Mouse (Mus musculus): ENCODE data around the gene Map4k2. TPM values are rescaled to one million over a fixed set of nuclear protein-coding genes. Genes with fewer than 3 reads are reported as not detected.

Gene Map4k2
- total RNA-seq, 1 experiment from 2014 or later: 39.6 TPM

DNA sequence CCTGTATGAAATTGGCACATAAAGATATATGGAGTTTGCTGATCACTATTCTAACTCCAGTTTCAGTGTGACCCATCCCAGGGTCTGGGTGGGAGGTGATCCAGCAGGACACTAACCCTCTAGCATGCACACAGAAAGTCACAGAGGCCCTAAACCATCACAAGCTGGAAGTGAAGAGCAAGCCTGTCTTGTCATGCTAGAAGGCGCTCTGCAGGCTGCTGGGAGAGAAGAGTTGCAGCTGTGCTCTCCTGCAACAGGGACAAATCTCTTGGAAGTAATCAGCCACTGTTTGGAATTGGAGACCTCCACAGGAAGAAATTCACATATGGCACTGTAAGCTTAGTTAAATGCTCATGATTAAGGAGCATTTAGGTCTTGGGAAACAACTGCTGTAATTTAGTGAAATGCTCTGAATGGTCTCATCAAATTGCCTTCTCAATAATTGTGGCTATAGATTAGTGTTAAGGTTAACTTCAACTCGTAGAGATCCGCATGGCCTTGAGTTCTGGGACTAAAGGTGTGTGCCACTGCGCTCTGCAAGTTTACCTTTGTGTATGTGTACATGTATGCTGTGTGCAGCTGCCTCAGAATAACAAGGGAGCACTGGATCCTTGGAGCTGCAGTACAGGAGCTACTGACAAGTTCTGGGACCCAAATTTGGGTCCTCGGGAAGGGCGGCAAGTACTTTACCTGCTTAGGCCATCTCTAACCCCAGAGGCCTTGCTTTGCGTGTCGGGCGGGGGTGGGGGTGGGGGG is 39.7 kb downstream of the Map4k2 start:
- no peak for DNase-seq

DNA sequence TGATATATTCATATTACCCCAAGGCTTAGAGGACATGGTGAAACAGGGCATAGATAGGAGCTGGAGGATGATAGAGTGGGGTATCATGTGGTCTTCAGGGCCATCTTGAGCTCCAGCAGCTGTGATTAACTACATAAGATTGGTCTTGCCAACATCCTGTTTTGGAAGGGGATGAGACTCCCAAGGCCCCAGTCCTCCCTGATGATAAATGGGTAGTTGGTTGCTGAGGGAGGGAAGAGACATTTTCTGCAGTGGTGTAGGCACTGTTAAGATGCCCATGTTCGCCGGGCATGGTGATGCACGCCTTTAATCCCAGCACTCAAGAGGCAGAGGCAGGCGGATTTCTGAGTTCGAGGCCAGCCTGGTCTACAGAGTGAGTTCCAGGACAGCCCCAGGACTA is 40.3 kb downstream of the Map4k2 start:
- peak; percentile 62 for DNase-seq

DNA sequence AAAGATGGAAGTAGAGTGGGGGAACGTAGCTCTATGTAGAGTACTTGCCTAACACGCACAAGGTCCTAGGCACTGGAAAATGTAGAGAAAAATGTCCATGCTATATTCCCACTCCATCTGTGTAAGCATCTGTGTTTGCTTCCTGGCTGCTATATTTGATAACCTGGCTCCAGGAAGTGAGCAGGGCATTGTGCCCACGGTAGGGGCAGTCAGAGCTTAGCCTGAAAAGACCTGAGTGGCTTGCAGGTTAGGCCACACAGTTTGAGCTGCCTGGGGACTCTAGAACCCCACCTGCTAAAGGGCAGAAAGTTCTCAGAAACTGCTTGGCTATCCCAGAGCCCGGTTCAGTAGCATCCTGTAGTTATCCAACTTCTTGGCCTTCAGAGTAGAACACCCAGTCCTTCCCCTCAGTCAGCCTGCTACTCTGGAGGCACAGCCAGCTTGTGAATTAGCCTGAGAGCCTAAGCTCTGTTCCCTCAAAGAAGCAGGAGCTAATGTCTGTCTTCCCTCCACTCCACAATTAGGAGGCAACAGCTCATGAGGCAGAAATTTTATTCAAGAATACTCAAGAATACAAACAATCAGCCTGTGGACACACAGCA is 41.5 kb downstream of the Map4k2 start:
- DNase-seq: no peak

DNA sequence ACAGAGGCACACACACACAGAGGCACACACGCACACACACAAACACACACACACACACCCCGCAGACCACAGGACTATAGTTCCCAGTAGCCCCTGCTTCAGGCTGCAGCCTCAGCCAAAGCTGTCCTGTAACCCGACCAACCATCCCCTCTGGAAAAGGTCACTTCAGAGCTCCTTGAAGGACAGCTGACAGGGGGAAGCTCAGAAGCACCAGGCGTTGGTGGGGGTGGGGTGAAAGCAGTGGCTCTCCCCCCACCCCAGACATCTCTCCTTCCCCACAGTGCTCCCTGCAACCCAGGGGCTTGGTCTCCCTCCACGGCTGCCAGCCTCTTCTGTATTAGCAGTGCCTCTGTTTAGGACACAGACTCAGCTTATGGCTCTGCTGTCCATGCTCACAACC is 42.5 kb downstream of the Map4k2 start:
- DNase-seq: peak; percentile 38

DNA sequence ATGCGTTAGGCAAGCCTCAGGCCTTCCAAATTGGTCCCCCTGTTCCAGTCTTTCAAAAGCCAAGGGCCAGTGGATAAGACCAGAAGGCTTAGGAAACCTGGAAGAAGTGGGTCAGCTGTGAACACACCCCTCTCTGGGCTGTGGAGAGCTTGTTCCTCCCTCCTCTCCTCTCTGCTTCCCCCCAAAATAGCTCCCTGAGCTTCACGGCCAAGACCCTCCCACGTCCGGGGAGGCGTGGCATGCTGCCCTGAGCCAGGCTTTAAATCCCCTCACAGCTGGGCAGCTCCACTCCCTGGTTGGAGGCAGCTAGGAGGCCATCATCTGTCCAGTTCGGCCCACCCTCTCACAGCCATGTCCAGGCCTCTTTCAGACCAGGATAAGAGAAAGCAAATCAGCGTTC is 43.2 kb downstream of the Map4k2 start, which contains the start of gene Pygm:
Gene Pygm, plus strand, starts transcription at position 272 of the 400 bp plus-strand sequence.
- DNase-seq: peak; percentile 77

DNA sequence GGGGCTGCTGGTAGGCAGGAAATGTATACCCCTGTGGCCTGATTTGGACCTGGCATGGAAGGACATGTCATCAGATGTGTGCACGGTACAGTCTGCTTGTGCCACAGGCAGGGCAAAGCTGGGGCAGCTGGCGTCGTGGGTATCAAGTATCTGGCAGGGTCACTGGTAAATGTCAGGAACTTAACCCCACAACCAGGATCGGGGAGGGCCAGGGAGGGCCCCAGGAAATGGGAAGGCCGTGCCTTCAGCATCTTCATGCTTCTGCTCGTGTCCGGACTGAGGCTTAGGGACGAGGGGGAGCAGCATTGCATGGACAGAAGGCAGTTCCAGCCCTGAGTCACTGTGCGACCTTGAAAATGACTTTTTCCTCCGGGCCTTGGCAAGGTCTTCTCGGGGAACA is 44.0 kb downstream of the Map4k2 start:
- peak; percentile 71 for DNase-seq

DNA sequence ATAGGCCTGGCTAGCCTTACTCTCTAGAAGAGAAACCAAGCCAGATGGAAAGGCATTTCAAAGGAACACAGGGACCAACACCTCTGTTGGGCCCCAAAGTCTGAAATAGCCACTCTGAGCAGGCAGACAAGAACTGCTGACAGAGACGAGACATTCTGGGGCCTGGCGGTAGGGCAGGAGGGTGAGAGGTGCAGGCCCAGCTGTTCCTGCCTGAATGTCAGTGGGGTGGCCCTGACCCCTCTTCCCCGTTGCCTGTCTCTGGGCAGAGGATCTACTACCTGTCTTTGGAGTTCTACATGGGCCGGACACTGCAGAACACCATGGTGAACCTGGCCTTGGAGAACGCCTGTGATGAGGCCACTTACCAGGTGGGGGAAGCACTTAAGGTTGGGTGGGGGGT is 44.5 kb downstream of the Map4k2 start:
- DNase-seq: peak; percentile 35

DNA sequence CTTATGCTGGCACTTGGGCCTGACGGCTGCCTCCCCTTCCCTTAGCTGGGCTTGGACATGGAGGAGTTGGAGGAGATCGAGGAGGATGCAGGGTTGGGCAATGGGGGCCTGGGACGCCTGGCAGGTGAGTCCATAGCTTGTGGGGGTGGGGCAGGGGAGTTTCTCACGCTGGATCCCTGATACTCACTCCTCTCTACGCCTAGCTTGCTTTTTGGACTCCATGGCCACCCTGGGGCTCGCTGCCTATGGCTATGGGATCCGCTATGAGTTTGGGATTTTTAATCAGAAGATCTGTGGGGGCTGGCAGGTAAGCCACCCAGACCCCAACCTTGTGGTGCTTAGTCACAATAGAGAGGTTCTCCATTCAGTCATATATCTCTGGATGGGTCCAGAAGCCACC is 44.9 kb downstream of the Map4k2 start:
- DNase-seq: peak; percentile 6

DNA sequence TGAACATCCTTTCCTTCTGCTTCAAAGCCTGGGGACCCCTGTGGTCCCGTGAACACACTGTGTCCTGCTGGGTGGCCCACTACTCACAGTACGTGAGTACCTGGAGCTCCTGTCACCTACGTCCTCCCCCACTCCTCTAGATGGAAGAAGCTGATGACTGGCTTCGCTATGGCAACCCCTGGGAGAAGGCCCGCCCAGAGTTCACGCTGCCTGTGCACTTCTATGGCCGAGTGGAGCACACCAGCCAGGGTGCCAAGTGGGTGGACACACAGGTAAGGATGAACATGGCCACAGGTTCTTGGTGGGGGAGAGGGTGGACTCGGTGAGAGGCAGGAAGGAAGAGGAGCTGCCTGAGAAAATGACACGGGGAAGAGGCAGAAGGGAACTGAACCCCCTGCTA is 45.3 kb downstream of the Map4k2 start:
- DNase-seq: peak; percentile 5

DNA sequence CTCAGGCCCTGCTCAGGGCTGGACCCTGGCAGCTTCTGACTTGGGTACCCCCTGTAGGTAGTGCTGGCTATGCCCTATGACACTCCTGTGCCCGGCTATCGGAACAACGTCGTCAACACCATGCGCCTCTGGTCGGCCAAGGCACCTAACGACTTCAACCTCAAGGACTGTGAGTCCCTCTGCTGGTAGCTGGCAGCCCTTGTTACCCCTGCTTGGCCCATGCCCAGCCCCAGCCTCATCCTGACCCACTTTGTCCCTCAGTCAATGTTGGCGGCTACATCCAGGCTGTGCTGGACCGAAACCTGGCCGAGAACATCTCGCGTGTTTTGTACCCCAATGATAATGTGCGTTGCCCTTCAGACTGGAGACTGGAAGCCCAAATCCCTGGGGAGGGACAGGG is 47.1 kb downstream of the Map4k2 start:
- DNase-seq: peak; percentile 77

DNA sequence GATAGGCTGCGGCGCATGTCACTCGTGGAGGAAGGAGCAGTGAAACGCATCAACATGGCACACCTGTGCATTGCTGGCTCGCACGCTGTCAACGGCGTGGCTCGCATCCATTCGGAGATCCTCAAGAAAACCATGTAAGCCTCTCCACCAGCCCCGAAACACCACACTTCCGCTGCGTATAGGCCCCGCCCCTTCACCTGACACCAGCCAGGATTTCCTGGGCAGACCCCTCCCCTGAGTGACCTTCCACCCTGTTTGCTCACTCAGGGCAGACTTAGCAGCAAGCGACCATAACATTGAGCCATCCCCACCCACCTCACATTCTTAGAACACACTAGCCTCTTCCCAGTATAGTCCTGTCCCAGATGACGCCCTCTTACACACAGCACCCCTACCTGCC is 48.9 kb downstream of the Map4k2 start:
- DNase-seq: no peak

DNA sequence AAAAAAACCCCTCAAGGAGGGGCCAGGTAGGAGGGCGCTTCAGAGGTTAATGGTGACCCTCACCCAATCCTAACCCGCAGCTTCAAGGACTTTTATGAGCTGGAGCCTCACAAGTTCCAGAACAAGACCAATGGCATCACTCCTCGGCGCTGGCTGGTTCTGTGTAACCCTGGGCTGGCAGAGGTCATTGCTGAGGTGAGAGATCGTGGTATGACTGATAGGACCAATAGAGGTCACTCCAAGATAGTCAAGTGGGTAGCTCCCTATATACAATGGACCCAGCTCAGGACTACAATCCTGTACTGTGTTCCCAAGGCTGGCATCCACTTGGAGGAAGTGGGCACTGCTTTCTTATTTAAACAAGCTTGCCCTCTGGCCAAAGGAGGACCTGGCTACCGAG is 49.3 kb downstream of the Map4k2 start:
- no peak for DNase-seq

DNA sequence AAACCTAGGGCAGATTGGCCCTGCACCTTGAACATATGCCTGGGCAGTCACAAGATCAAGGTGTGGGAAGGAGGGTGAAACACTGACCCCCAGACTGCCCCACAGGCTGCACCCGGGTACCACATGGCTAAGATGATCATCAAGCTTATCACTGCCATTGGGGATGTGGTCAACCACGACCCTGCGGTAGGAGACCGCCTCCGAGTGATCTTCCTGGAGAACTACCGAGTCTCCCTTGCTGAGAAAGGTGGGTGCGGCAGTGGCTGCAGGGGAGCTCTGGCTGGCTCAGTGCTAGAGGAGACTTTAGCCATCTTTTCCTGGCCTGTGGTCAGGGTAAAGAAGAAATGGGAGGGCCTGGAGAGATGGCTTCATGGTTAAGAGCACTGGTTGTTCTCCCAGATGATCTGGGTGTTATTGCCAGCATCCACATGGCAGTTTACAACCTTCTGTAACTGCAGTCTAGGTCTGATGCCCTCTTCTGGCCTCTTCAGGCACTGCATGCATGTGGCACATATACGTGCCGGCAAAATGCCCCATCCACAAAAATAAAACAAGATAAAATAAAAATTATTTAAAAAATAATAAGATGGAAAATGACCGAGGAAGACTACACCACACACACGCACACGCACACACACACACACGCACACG is 51.9 kb downstream of the Map4k2 start:
- no peak for DNase-seq

DNA sequence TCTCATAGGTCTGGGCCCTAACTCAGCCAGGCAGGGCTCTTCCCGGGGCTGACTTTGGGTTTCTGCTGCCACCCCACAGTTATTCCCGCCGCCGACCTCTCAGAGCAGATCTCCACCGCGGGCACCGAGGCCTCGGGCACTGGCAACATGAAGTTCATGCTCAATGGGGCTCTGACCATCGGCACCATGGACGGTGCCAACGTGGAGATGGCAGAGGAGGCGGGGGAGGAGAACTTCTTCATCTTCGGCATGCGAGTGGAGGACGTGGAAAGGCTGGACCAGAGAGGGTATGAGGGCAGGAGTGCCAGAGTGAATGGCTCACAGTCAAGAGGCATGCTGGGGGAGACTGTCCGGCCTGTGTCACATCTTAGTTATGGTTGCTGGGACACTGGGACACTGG is 52.7 kb downstream of the Map4k2 start:
- DNase-seq: no peak

DNA sequence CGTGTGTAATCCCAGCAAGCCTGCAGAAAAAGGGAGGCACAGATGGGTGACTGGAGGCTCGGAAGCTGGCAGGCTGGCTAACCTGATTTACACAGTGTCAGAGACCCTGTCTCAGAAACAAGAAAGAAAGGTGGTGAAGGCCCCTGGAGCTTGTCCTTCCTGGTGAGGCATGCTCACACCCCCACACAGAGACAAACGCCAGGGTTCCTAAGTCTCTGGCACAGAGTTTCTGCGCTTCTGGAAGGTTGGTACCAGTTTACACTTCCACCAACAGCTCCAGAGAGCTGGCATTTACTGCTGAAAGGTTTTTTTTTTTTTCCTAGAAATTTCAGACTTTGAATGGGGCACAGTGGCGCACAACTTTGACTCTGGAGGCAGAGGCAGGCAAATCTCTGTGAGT is 55.3 kb downstream of the Map4k2 start:
- DNase-seq: no peak

DNA sequence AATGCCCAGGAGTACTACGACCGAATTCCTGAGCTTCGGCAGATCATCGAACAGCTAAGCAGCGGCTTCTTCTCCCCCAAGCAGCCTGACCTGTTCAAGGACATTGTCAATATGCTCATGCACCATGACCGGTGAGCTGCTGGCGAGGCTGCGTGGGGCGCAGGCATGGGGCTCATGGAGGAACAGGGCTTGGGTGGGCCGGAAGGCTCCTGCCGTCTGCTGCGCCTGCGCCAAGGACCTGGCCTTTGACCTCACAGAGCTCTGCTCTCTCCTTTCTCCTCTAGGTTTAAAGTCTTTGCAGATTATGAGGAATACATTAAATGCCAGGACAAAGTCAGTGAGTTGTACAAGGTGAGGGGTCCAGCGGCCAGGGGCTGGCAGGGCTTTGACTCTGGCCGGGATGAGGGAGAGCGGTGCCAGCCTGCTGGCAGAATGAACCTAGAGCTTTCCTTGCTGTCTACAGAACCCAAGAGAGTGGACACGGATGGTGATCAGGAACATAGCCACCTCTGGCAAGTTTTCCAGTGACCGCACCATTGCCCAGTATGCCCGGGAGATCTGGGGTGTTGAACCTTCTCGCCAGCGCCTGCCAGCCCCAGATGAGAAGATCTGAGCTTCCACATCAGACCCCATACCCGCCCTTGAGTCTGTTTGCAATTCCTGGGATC is 56.8 kb downstream of the Map4k2 start:
- no peak for DNase-seq

DNA sequence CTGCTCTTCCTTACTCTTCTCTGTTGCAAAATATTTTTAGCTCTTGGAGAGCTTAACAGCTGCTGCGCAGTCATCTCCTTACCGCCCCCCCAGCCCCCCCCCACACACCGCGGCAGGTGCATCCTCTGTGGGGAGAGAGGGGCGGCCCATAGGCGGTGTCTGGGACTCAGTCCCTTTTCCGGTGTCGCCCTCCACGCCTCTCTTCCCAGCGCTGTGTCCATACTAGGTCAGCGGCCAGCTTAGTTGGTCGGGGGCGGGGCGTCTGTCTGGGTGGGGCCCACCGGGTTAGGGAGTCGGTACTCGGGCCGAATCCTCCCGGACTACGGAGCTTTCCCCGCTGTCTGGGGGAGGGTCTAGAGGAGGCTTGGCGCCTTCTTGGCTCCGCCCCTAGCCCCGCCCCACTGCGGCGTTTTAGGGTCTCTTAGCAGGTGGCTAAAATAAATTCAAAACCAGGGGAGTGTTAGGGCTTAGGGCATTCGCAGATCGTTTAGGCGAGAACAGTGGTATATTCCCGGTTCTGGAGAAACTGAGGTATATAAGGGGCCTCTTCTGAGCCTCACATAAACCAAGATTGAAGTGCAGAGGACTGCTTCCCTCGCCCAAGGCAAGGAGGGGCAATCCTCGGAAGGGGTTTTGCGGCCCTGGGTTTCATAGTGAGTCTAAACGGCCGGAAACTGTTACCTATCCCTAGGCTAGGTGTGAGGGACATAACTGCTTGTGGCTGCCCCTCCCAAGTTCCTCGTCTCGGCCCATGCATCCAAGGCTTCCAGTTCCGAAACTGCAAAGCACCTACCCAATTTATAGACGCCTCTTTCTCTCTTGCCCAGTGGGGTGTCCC is 57.7 kb downstream of the Map4k2 start:
- DNase-seq: peak; percentile 81

DNA sequence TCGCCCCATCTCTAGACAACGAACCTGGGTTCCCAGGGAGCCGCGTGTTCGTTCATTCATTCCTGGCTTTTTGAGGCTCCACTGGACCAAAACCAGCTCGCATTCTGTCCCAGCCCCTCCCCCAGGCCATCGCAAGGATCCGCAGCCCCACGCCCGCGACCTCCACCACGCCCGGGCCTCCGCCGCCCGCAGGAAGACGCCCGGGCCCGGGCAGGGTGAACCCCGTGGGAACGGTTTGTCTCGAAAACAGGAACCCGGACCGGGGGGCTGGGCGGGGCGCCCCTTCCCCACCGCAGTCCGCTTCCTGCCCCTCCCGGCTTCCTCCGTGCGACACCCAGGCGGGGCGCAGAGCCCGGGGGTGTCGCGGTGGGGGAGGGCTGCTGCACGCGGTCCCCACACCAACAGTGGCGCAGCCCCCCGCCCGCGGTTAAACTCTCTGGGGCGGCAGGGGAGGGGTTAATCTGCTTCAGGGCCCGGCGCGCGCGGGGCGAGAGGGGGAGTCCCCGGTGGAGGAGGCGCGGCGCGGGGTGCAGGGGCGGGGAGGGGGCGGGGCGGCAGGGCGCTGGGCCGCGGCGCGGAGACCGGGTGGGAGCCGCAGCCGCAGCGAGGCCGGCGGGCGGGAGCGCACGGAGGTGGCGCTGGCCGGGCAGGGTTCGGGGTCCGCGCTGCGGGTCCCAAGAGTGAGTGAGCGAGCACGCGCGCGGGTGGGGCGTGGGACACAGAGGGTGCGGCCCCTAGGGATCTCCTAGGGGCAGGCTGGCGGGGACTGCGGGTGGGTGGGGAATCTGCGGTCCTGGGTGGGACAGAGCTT is 58.6 kb downstream of the Map4k2 start, which contains the start of gene Rasgrp2:
Gene Rasgrp2, plus strand, starts transcription at position 56 of the 811 bp plus-strand sequence.
- DNase-seq: peak; percentile 74

DNA sequence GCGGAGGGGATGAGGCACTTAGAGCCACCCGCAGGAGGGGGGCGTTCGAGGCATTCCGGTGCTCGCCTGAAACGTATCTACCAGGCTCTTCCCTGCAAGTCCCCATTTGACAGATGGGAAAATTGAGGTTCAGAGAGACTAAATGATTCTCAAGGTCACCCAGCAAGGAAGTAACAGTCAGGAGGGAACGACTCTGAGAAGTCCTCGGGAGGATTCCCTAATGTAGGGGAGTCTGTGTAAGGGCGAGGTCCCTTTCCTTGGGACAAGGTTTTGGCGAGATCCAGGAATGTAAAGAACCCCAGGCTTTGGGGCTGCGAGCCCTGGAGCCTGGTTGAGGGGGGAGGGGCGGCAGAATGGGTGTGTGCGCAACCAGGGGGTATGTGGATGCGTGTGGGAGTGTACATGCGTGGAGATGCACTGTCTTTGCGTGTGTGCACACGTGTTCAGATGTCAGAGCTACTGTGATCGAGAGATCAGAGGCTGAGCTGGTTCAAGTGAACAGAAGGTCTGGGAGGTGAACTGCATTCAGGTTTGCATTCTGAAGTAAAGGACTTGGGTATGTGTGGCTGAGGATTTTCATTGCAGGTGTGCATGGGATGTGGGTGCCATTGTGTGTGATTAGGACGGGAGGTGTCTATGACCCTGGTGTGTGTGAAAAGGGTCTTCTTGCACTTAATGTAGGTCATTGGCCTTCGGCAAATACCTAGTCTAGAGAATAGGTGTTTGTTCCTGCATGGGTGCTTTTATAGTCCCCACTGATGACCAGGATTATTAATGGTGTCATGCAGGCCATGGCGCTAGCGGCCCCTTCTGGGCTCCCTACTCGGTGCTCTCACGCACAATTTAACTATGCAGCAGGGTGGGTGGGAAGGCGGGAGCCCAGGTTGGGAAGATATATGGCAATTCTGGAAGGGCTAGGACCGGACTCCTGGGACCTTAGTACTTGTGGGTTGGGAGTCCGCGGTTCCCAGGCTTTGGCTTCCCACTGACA is 59.5 kb downstream of the Map4k2 start:
- DNase-seq: peak; percentile 48
